Mouse (Mus musculus): ENCODE measurements around the gene Cyp26a1. TPM values are rescaled to one million over a fixed set of nuclear protein-coding genes. Genes with fewer than 3 reads are reported as not detected.

Gene Cyp26a1
- polyA plus RNA-seq, 1 experiment from 2014 or later = 2.2 TPM

DNA sequence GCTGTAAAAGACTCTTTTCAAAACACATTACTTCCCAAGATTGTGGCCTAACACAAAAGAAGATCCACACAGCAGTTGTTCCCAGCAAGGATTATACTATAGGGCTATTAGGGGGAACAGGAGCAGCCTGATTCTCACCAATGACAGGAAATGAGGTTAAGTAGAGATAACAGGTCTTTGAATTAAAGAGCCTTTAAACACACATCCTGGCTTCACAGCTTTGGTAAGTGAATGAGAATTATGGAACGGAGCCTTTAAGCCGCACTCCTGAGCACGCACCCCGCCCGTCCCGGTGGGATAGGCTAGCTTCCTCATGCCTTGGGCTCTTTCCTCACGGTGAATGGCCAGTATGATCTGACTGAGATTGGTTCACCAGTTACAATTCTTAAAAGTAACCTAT lies 42.4 kb downstream of the Cyp26a1 start:
- Histone ChIP-seq H3K4me2 (ENCODE audit: low read depth, low read length) (peak overlapping the region; percentile 12; the same call in 1 of the 2 replicates), H3K36me3 (ENCODE audit: control insufficient read depth, insufficient read depth) (no peaks in the 10 kb centered on the region), H3K9me3 (replicated peaks; ENCODE audit: control insufficient read depth, low read length) (no peaks in the 10 kb centered on the region), H3K27ac (ENCODE audit: low read length) (no peak overlapping the region; the same call in none of the 2 replicates), H3K9ac (ENCODE audit: low read length) (no peak overlapping the region), H3K27me3 (ENCODE audit: control insufficient read depth, insufficient read depth, low read length) (no peaks in the 10 kb centered on the region), H3K4me3 (ENCODE audit: low read length) (no peak overlapping the region), H3K4me1 (ENCODE audit: control insufficient read depth, insufficient read depth, low read length) (no peaks in the 10 kb centered on the region)
- no peak; the same call in 1 of the 2 replicates for ATAC-seq (replicated peaks; ENCODE audit: extremely low read depth, insufficient read depth, low FRiP score)
- WGBS = 63% methylated on average over 7 of the region's 7 CpGs

Other genes starting within 250 kb of the Cyp26a1 start
- 18.7 and 20.5 TPM in 2 replicates for gene Exoc6, start 147.4 kb upstream of the Cyp26a1 start, polyA plus RNA-seq (2015; fragmentation: Nextera tagmentation; extraction: Ambion mirVana)
- gene Cyp26c1, start 12.2 kb upstream of the Cyp26a1 start, polyA plus RNA-seq (2015; fragmentation: Nextera tagmentation; extraction: Ambion mirVana) = not detected in 2 replicates

All from heart, embryonic 16.5 days (tissue).